ENCODE assay signal across 8 mouse cellular contexts in the genomic region with DNA sequence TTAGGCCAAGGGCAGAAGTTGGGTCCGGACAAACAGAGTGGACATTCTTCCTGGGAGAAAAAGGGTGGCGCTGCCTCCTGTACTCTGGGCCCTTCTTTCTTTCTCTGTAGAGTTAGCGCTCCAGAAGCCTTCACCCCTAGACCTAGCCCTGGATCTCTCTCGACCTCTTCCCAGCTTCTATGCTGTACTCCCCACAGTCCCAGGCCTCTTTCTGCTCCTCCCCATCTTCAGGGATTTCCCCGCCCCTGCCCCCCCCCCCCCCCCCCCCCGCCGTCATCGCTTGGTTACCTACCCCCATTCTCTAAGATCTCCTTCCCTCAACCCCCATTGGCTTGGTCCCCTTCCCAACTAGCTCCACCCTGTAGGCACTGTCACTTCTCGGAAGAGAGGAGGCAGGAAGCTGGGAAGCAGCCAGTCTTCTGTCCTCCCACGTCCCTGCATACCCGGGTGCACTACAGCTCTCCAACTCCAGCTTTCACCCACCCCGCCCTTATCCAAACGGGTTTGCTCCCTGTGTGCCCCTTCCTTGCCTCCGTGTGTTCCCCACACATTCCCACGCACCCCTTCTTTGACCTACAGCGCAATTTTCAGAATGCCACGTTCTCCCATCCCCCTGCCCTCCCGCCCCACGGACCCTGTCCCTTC. TPM values are rescaled to one million over a fixed set of nuclear protein-coding genes. Genes with fewer than 3 reads are reported as not detected.
DNase-seq lines count a peak whose midpoint lies in the region; ATAC-seq lines count a peak whose summit lies in the region.

No protein-coding gene starts in this region.

- peak; percentile 81 to 91 for DNase-seq in adrenal gland, adult (ENCODE audit: inconsistent age in 2 of 2, low spot score in 1 of 2)
- peak; percentile 69 for DNase-seq in embryo, embryonic 10 days (ENCODE audit: low spot score)
- peak; percentile 87 for DNase-seq in gastrocnemius, postnatal 25 days
- peak; percentile 67 to 87 for DNase-seq in left cerebral cortex, postnatal 10 days (ENCODE audit: extremely low spot score in 1 of 2, low spot score in 2 of 2)
- peak; percentile 84 to 92 for DNase-seq in lung, postnatal 4 days
- DNase-seq in right cerebral cortex, postnatal 14 days: peak; percentile 63
- DNase-seq in thymus, postnatal 0 days (ENCODE audit: low spot score): no peak

- intact Hi-C loops in left cerebral cortex, postnatal 10 days (cut with DNase I): loop anchor here (1.0 to 2.0 kb wide), 4 partner anchors 39 to 203 kb away; partner anchors contain the start of gene Scgb1c1

- peak; percentile 37 for ATAC-seq in inflammation-experienced regulatory T-cells, adult 6 months

RNA-seq across cellular contexts. Expression of gene B4galnt4, which starts 13.2 kb away (rescaled TPM):
- not detected for total RNA-seq in gastrocnemius, postnatal 25 days (2021)
- polyA plus RNA-seq in inflammation-experienced regulatory T-cells, adult 6 months (2017; shearing (Covaris generic)): 10 to 100 TPM; 11.1 to 13.1 (median 12.5) TPM
- 100 to 1,000 TPM; 107 to 110 TPM for total RNA-seq in left cerebral cortex, postnatal 10 days (2021)
- polyA plus RNA-seq in thymus, postnatal 0 days (2015; fragmentation: Nextera tagmentation; extraction: Ambion mirVana): 2.0 and 2.5 TPM in 2 replicates

RNA-seq across cellular contexts. Expression of gene Gm17387, which starts 18.8 kb away (rescaled TPM):
- not detected for total RNA-seq in gastrocnemius, postnatal 25 days (2021)
- not detected for polyA plus RNA-seq in inflammation-experienced regulatory T-cells, adult 6 months (2017; shearing (Covaris generic))
- total RNA-seq in left cerebral cortex, postnatal 10 days (2021): not detected
- not detected in 2 replicates for polyA plus RNA-seq in thymus, postnatal 0 days (2015; fragmentation: Nextera tagmentation; extraction: Ambion mirVana)

RNA-seq across cellular contexts. Expression of gene Ifitm6, which starts 30.0 kb away (rescaled TPM):
- not detected for total RNA-seq in gastrocnemius, postnatal 25 days (2021)
- under 1 TPM in 1 of 3 experiments, not detected in 2; 0.94 TPM for polyA plus RNA-seq in inflammation-experienced regulatory T-cells, adult 6 months (2017; shearing (Covaris generic))
- total RNA-seq in left cerebral cortex, postnatal 10 days (2021): not detected
- polyA plus RNA-seq in thymus, postnatal 0 days (2015; fragmentation: Nextera tagmentation; extraction: Ambion mirVana): 0.73 and 0.95 TPM in 2 replicates

RNA-seq across cellular contexts. Expression of gene Pkp3, which starts 30.3 kb away (rescaled TPM):
- under 1 TPM in 1 of 2 experiments, not detected in 1; 0.29 TPM for total RNA-seq in gastrocnemius, postnatal 25 days (2021)
- 100 to 1,000 TPM; 413 to 487 (median 426) TPM for polyA plus RNA-seq in inflammation-experienced regulatory T-cells, adult 6 months (2017; shearing (Covaris generic))
- not detected for total RNA-seq in left cerebral cortex, postnatal 10 days (2021)
- 45.1 and 47.8 TPM in 2 replicates for polyA plus RNA-seq in thymus, postnatal 0 days (2015; fragmentation: Nextera tagmentation; extraction: Ambion mirVana)

RNA-seq across cellular contexts. Expression of gene Ifitm3, which starts 37.1 kb away (rescaled TPM):
- 10 to 100 TPM; 34.4 to 52.1 TPM for total RNA-seq in gastrocnemius, postnatal 25 days (2021)
- 10 to 100 TPM in 1 of 3 experiments, 1 to 10 TPM in 2; 2.7 to 11.2 (median 3.0) TPM for polyA plus RNA-seq in inflammation-experienced regulatory T-cells, adult 6 months (2017; shearing (Covaris generic))
- 1 to 10 TPM; 7.8 to 8.6 TPM for total RNA-seq in left cerebral cortex, postnatal 10 days (2021)
- 987 and 1,033 TPM in 2 replicates for polyA plus RNA-seq in thymus, postnatal 0 days (2015; fragmentation: Nextera tagmentation; extraction: Ambion mirVana)

Comparison
In these comparisons a context has a peak if more than half of its experiments do, and no peak if none do; other contexts are left out.
1. RNA of gene B4galnt4, which starts 13.2 kb away (total RNA-seq): 107 to 110 TPM in left cerebral cortex, postnatal 10 days; not detected in gastrocnemius, postnatal 25 days; every median in the first group is over 10 times any median in the second.